Mouse (Mus musculus) midbrain, embryonic 14.5 days (tissue): Measurements from ENCODE around the gene Rnf144b. TPM values are rescaled to one million over a fixed set of nuclear protein-coding genes. Genes with fewer than 3 reads are reported as not detected.

Experiments used
- ATAC-seq: fragments of 200-750 bp; cut with Nextera tagmentation; 2 replicates; pipeline ENCODE4 v1.8.0; 2017; ENCODE audit warnings: moderate number of reproducible peaks, moderate library complexity; ENCODE audit not compliant: low FRiP score, low TSS enrichment
- DNase-seq: peaks from one replicate; pipeline ENCODE4 v3.0.0-alpha.2; 2015
- H3K27ac ChIP-seq: fragments of 300-500 bp; sonication (generic); replicated peaks from 2 replicates; pipeline ENCODE4 v1.5.1; 2014; ENCODE audit warnings: mild to moderate bottlenecking, low read depth, low read length, moderate library complexity
- H3K27me3 ChIP-seq: fragments of 300-500 bp; sonication (generic); 2 replicates; pipeline ENCODE4 v1.6.1; 2014; ENCODE audit warnings: low read length, control low read depth, mixed read lengths; ENCODE audit not compliant: control insufficient read depth, insufficient read depth
- H3K36me3 ChIP-seq: fragments of 300-500 bp; sonication (generic); 2 replicates; pipeline ENCODE4 v1.6.1; 2014; ENCODE audit warnings: low read length, control low read depth; ENCODE audit not compliant: control insufficient read depth, insufficient read depth
- H3K4me1 ChIP-seq: fragments of 300-500 bp; sonication (generic); 2 replicates; pipeline ENCODE4 v1.6.1; 2014; ENCODE audit warnings: mild to moderate bottlenecking, antibody characterized with exemption, low read length, control low read depth; ENCODE audit not compliant: control insufficient read depth, insufficient read depth
- H3K4me2 ChIP-seq: fragments of 300-500 bp; sonication (generic); 2 replicates; pipeline ENCODE4 v1.6.1; 2014; ENCODE audit warnings: mild to moderate bottlenecking, low read length, moderate library complexity
- H3K4me3 ChIP-seq: fragments of 300-500 bp; sonication (generic); replicated peaks from 2 replicates; pipeline ENCODE4 v1.5.1; 2014; ENCODE audit warnings: low read depth, low read length
- H3K9ac ChIP-seq: fragments of 300-500 bp; sonication (generic); replicated peaks from 2 replicates; pipeline ENCODE4 v1.6.1; 2014; ENCODE audit warnings: mild to moderate bottlenecking, low read length, moderate library complexity
- H3K9me3 ChIP-seq: fragments of 300-500 bp; sonication (generic); 2 replicates; pipeline ENCODE4 v1.6.1; 2016; ENCODE audit warnings: low read length, control low read depth, mixed read lengths; ENCODE audit not compliant: control insufficient read depth
- WGBS: fragments of 180-500 bp; shearing (Covaris S2); extraction: QIAGEN DNeasy Blood & Tissue Kit; methylation state at CpG from one replicate; pipeline ENCODE4 v1.1.7; 2014; 5-methylcytosine and 5-hydroxymethylcytosine counted together
- polyA plus RNA-seq: library from polyadenylated mRNA; unstranded; fragments of >200 nt; fragmentation: Nextera tagmentation; extraction: Ambion mirVana; gene quantifications from 2 replicates; pipeline ENCODE4 v1.2.1, GENCODE M21; 2014

Gene Rnf144b
- polyA plus RNA-seq, 1 experiment from 2014 or later = 1.1 TPM

- Histone ChIP-seq H3K9me3 (no peaks in the 10 kb centered on the region), H3K4me3 (no peak overlapping the region), H3K36me3 (no peaks in the 10 kb centered on the region), H3K9ac (no peak overlapping the region), H3K27ac (no peak overlapping the region), H3K4me1 (no peaks in the 10 kb centered on the region), H3K27me3 (no peaks in the 10 kb centered on the region), H3K4me2 (no peak overlapping the region)
- DNase-seq (no peak), ATAC-seq (no peak)
- 90% methylated on average over 3 of the region's 3 CpGs for WGBS
These were observed 11.3 kb upstream of the Rnf144b start for GRCm38 (mm10) chr13:47111185-47111584.

- 84% methylated on average over 3 of the region's 3 CpGs for WGBS
These were observed 10.4 kb upstream of the Rnf144b start for GRCm38 (mm10) chr13:47112056-47112455.

GRCm38 (mm10) chr13:47112924-47113323 is 9.5 kb upstream of the Rnf144b start:
- ATAC-seq (no peak), DNase-seq (no peak)
- Histone ChIP-seq H3K4me3 (no peak overlapping the region), H3K36me3 (no peaks in the 10 kb centered on the region), H3K4me1 (no peaks in the 10 kb centered on the region), H3K9ac (no peak overlapping the region), H3K4me2 (no peak overlapping the region), H3K27ac (no peak overlapping the region), H3K27me3 (no peaks in the 10 kb centered on the region), H3K9me3 (no peaks in the 10 kb centered on the region)
- WGBS = 76% methylated on average over 3 of the region's 3 CpGs

More at GRCm38 (mm10) chr13:47112056-47112455, 10.4 kb upstream of the Rnf144b start:
- no peaks in the 10 kb centered on the region for H3K9me3 ChIP-seq
- no peaks in the 10 kb centered on the region for H3K27me3 ChIP-seq
- H3K9ac ChIP-seq = no peak overlapping the region
- H3K4me2 ChIP-seq = no peak overlapping the region
- H3K36me3 ChIP-seq = no peaks in the 10 kb centered on the region
- DNase-seq (no peak), ATAC-seq (no peak)
- H3K27ac ChIP-seq = no peak overlapping the region
- H3K4me1 ChIP-seq = no peaks in the 10 kb centered on the region
- no peak overlapping the region for H3K4me3 ChIP-seq

GRCm38 (mm10) chr13:47116000-47116399 is 6.5 kb upstream of the Rnf144b start:
- Histone ChIP-seq H3K4me1 (no peaks in the 10 kb centered on the region), H3K36me3 (no peaks in the 10 kb centered on the region), H3K27me3 (no peaks in the 10 kb centered on the region), H3K9me3 (no peaks in the 10 kb centered on the region), H3K4me2 (no peak overlapping the region), H3K4me3 (no peak overlapping the region), H3K27ac (no peak overlapping the region), H3K9ac (no peak overlapping the region)
- ATAC-seq = no peak
- DNase-seq = no peak
- 86% methylated on average over 3 of the region's 3 CpGs for WGBS

GRCm38 (mm10) chr13:47121333-47121889 is 1.0 kb upstream of the Rnf144b start:
- Histone ChIP-seq H3K27me3 (peaks cover 14% of the 10 kb centered on the region; the same call in 1 of the 2 replicates), H3K9ac (no peak overlapping the region), H3K4me1 (0 out of 2 replicates have a peak, but pooled peaks cover 3% of the 10 kb centered on the region), H3K36me3 (no peaks in the 10 kb centered on the region), H3K4me3 (no peak overlapping the region), H3K27ac (no peak overlapping the region), H3K4me2 (peak overlapping the region; percentile 98), H3K9me3 (no peaks in the 10 kb centered on the region)
- DNase-seq = peak; percentile 34
- WGBS = 34% methylated on average over 12 of the region's 12 CpGs
- ATAC-seq = no peak

GRCm38 (mm10) chr13:47124449-47124848 is 2.0 kb downstream of the Rnf144b start:
- no peaks in the 10 kb centered on the region for H3K9me3 ChIP-seq
- no peaks in the 10 kb centered on the region for H3K36me3 ChIP-seq
- H3K27ac ChIP-seq = no peak overlapping the region
- H3K4me1 ChIP-seq = 0 out of 2 replicates have a peak, but pooled peaks cover 3% of the 10 kb centered on the region
- H3K4me3 ChIP-seq = no peak overlapping the region
- peaks cover 14% of the 10 kb centered on the region; the same call in 1 of the 2 replicates for H3K27me3 ChIP-seq
- no peak for DNase-seq
- no peak overlapping the region for H3K4me2 ChIP-seq
- whole genome bisulfite sequencing = 53% methylated on average over 3 of the region's 3 CpGs
- no peak overlapping the region for H3K9ac ChIP-seq
- no peak for ATAC-seq

GRCm38 (mm10) chr13:47124986-47125385 is 2.5 kb downstream of the Rnf144b start:
- Histone ChIP-seq H3K27me3 (peaks cover 14% of the 10 kb centered on the region; the same call in 1 of the 2 replicates), H3K27ac (no peak overlapping the region), H3K4me3 (no peak overlapping the region), H3K9me3 (no peaks in the 10 kb centered on the region), H3K4me2 (no peak overlapping the region), H3K9ac (no peak overlapping the region), H3K4me1 (0 out of 2 replicates have a peak, but pooled peaks cover 3% of the 10 kb centered on the region), H3K36me3 (no peaks in the 10 kb centered on the region)
- no peak for ATAC-seq
- 89% methylated on average over 6 of the region's 6 CpGs for WGBS
- DNase-seq = no peak

- WGBS = 80% methylated on average over 5 of the region's 5 CpGs
- ATAC-seq = no peak
- DNase-seq = no peak
- H3K9me3 ChIP-seq = no peaks in the 10 kb centered on the region
- H3K9ac ChIP-seq = no peak overlapping the region
- 0 out of 2 replicates have a peak, but pooled peaks cover 3% of the 10 kb centered on the region for H3K4me1 ChIP-seq
- H3K4me3 ChIP-seq = no peak overlapping the region
- peaks cover 14% of the 10 kb centered on the region; the same call in 1 of the 2 replicates for H3K27me3 ChIP-seq
- H3K27ac ChIP-seq = no peak overlapping the region
- no peak overlapping the region for H3K4me2 ChIP-seq
- no peaks in the 10 kb centered on the region for H3K36me3 ChIP-seq
These were observed 3.1 kb downstream of the Rnf144b start for GRCm38 (mm10) chr13:47125595-47125994.

GRCm38 (mm10) chr13:47129090-47129489 is 6.6 kb downstream of the Rnf144b start:
- Histone ChIP-seq H3K4me1 (no peaks in the 10 kb centered on the region), H3K27me3 (no peaks in the 10 kb centered on the region), H3K4me3 (no peak overlapping the region), H3K27ac (no peak overlapping the region), H3K9ac (no peak overlapping the region), H3K9me3 (no peaks in the 10 kb centered on the region), H3K36me3 (no peaks in the 10 kb centered on the region), H3K4me2 (no peak overlapping the region)
- no peak for DNase-seq
- 66% methylated on average over 4 of the region's 4 CpGs for WGBS
- no peak for ATAC-seq
